Mouse (Mus musculus) lung, embryonic 15.5 days (tissue): ENCODE measurements around the gene Cldn15. TPM values are rescaled to one million over a fixed set of nuclear protein-coding genes. Genes with fewer than 3 reads are reported as not detected.

Experiments used
- ATAC-seq: fragments of 200-750 bp; cut with Nextera tagmentation; 2 replicates; pipeline ENCODE4 v1.8.0; 2017; ENCODE audit warnings: moderate number of reproducible peaks, borderline replicate concordance; ENCODE audit not compliant: low FRiP score, low TSS enrichment; ENCODE audit errors: extremely low read depth
- H3K27ac ChIP-seq: fragments of 300-500 bp; sonication (generic); 2 replicates; pipeline ENCODE4 v1.5.1; 2015; ENCODE audit warnings: moderate library complexity, mild to moderate bottlenecking, inconsistent platforms
- H3K27me3 ChIP-seq: fragments of 300-500 bp; sonication (generic); 2 replicates; pipeline ENCODE4 v1.6.1; 2015; ENCODE audit warnings: inconsistent platforms
- H3K36me3 ChIP-seq: fragments of 300-500 bp; sonication (generic); 2 replicates; pipeline ENCODE4 v1.6.1; 2015; ENCODE audit warnings: inconsistent platforms
- H3K4me1 ChIP-seq: fragments of 300-500 bp; sonication (generic); 2 replicates; pipeline ENCODE4 v1.6.1; 2015; ENCODE audit warnings: inconsistent platforms
- H3K4me2 ChIP-seq: fragments of 300-500 bp; sonication (generic); 2 replicates; pipeline ENCODE4 v1.6.1; 2015; ENCODE audit warnings: inconsistent platforms, mild to moderate bottlenecking, moderate library complexity
- H3K4me3 ChIP-seq: fragments of 300-500 bp; sonication (generic); 2 replicates; pipeline ENCODE4 v1.5.1; 2015; ENCODE audit warnings: mild to moderate bottlenecking, inconsistent platforms
- H3K9ac ChIP-seq: fragments of 300-500 bp; sonication (generic); 2 replicates; pipeline ENCODE4 v1.6.1; 2015; ENCODE audit warnings: inconsistent platforms
- H3K9me3 ChIP-seq: fragments of 300-500 bp; sonication (generic); 2 replicates; pipeline ENCODE4 v1.6.1; 2016; ENCODE audit warnings: inconsistent platforms
- WGBS: fragments of 180-500 bp; shearing (Covaris S2); methylation state at CpG from one replicate; pipeline ENCODE4 v1.1.7; 2015; 5-methylcytosine and 5-hydroxymethylcytosine counted together
- polyA plus RNA-seq: library from polyadenylated mRNA; unstranded; fragments of >200 nt; fragmentation: Nextera tagmentation; extraction: Ambion mirVana; gene quantifications from 2 replicates; pipeline ENCODE4 v1.2.1, GENCODE M21; 2015

The Cldn15 gene
- polyA plus RNA-seq, 1 experiment from 2014 or later, result 5.1 TPM

GRCm38 (mm10) chr5:136987138-136987933, 20.9 kb downstream of the Cldn15 start:
- under 1% methylated on average over 66 of the region's 67 CpGs for WGBS
- Histone ChIP-seq H3K27ac (peak overlapping the region; percentile 94), H3K4me1 (peaks cover 15% of the 10 kb centered on the region), H3K9ac (peak overlapping the region; percentile 87), H3K27me3 (no peaks in the 10 kb centered on the region), H3K9me3 (no peaks in the 10 kb centered on the region), H3K4me2 (peak overlapping the region; percentile 87), H3K36me3 (peaks cover 34% of the 10 kb centered on the region), H3K4me3 (peak overlapping the region; percentile 77)
- peak; percentile 67 for ATAC-seq

GRCm38 (mm10) chr5:136987934-136988271, 21.5 kb downstream of the Cldn15 start, which contains the start of gene Znhit1:
TSS of gene Znhit1 (minus strand) at chr5:136988021.
- H3K9me3 ChIP-seq, result no peaks in the 10 kb centered on the region
- H3K4me2 ChIP-seq, result peak within 1 kb of the TSS; percentile 87
- peak within 1 kb of the TSS; percentile 87 for H3K9ac ChIP-seq
- H3K36me3 ChIP-seq, result peaks cover 39% of the 10 kb centered on the region
- 2% methylated on average over 12 of the region's 12 CpGs for WGBS
- H3K27me3 ChIP-seq, result no peaks in the 10 kb centered on the region
- no peak for ATAC-seq
- peaks cover 15% of the 10 kb centered on the region for H3K4me1 ChIP-seq
- peak within 1 kb of the TSS; percentile 94 for H3K27ac ChIP-seq
- H3K4me3 ChIP-seq, result peak within 1 kb of the TSS; percentile 77

- Histone ChIP-seq H3K4me3 (peak overlapping the region; percentile 77), H3K4me1 (peaks cover 15% of the 10 kb centered on the region), H3K36me3 (peaks cover 44% of the 10 kb centered on the region), H3K27ac (peak overlapping the region; percentile 94; the same call in 1 of the 2 replicates), H3K27me3 (no peaks in the 10 kb centered on the region), H3K4me2 (peak overlapping the region; percentile 87), H3K9ac (peak overlapping the region; percentile 87; the same call in 1 of the 2 replicates), H3K9me3 (no peaks in the 10 kb centered on the region)
- WGBS, result 37% methylated on average over 7 of the region's 7 CpGs
- no peak for ATAC-seq
Observed at GRCm38 (mm10) chr5:136988420-136988819, 22.0 kb downstream of the Cldn15 start.

GRCm38 (mm10) chr5:136989801-136990200, 23.4 kb downstream of the Cldn15 start:
- Histone ChIP-seq H3K9me3 (no peaks in the 10 kb centered on the region), H3K9ac (no peak overlapping the region), H3K36me3 (peaks cover 56% of the 10 kb centered on the region), H3K27ac (no peak overlapping the region), H3K4me3 (no peak overlapping the region), H3K4me2 (no peak overlapping the region), H3K4me1 (peaks cover 15% of the 10 kb centered on the region), H3K27me3 (no peaks in the 10 kb centered on the region)
- no peak for ATAC-seq
- WGBS, result 92% methylated on average over 6 of the region's 6 CpGs

GRCm38 (mm10) chr5:136999449-136999848, 33.0 kb downstream of the Cldn15 start:
- H3K4me3 ChIP-seq, result no peak overlapping the region

GRCm38 (mm10) chr5:137000612-137001011, 34.2 kb downstream of the Cldn15 start:
- Histone ChIP-seq H3K4me3 (no peak overlapping the region), H3K27me3 (no peaks in the 10 kb centered on the region), H3K36me3 (peaks cover 1% of the 10 kb centered on the region; the same call in 1 of the 2 replicates), H3K27ac (no peak overlapping the region), H3K4me1 (peaks cover 18% of the 10 kb centered on the region), H3K4me2 (no peak overlapping the region), H3K9me3 (no peaks in the 10 kb centered on the region), H3K9ac (no peak overlapping the region)
- ATAC-seq, result no peak
- 72% methylated on average over 2 of the region's 2 CpGs for WGBS

More at GRCm38 (mm10) chr5:136999449-136999848, 33.0 kb downstream of the Cldn15 start:
- no peak overlapping the region for H3K4me2 ChIP-seq
- no peak overlapping the region for H3K9ac ChIP-seq
- ATAC-seq, result no peak
- no peaks in the 10 kb centered on the region for H3K9me3 ChIP-seq
- peaks cover 18% of the 10 kb centered on the region for H3K4me1 ChIP-seq
- peaks cover 13% of the 10 kb centered on the region for H3K36me3 ChIP-seq
- no peak overlapping the region for H3K27ac ChIP-seq
- H3K27me3 ChIP-seq, result no peaks in the 10 kb centered on the region
- 52% methylated on average over 5 of the region's 5 CpGs for WGBS

- no peaks in the 10 kb centered on the region for H3K27me3 ChIP-seq
- H3K9me3 ChIP-seq, result no peaks in the 10 kb centered on the region
- no peak overlapping the region for H3K27ac ChIP-seq
- 0 out of 2 replicates have a peak, but pooled peaks cover 3% of the 10 kb centered on the region for H3K4me1 ChIP-seq
- no peak overlapping the region for H3K4me3 ChIP-seq
- 23% methylated on average over 8 of the region's 8 CpGs for WGBS
- H3K4me2 ChIP-seq, result no peak overlapping the region
- no peaks in the 10 kb centered on the region for H3K36me3 ChIP-seq
- ATAC-seq, result no peak
- H3K9ac ChIP-seq, result no peak overlapping the region
Observed at GRCm38 (mm10) chr5:137007276-137007675, 40.9 kb downstream of the Cldn15 start.

GRCm38 (mm10) chr5:137009988-137010387, 43.6 kb downstream of the Cldn15 start:
- Histone ChIP-seq H3K27me3 (no peaks in the 10 kb centered on the region), H3K36me3 (no peaks in the 10 kb centered on the region), H3K4me1 (0 out of 2 replicates have a peak, but pooled peaks cover 3% of the 10 kb centered on the region), H3K27ac (no peak overlapping the region), H3K9me3 (no peaks in the 10 kb centered on the region), H3K4me3 (no peak overlapping the region), H3K9ac (no peak overlapping the region), H3K4me2 (no peak overlapping the region)
- 32% methylated on average over 3 of the region's 3 CpGs for WGBS
- no peak for ATAC-seq

- ATAC-seq, result no peak
- Histone ChIP-seq H3K36me3 (no peaks in the 10 kb centered on the region), H3K4me1 (no peaks in the 10 kb centered on the region), H3K27me3 (no peaks in the 10 kb centered on the region), H3K9me3 (no peaks in the 10 kb centered on the region), H3K27ac (no peak overlapping the region), H3K4me2 (no peak overlapping the region), H3K4me3 (no peak overlapping the region), H3K9ac (no peak overlapping the region)
- 70% methylated on average over 15 of the region's 15 CpGs for WGBS
Observed at GRCm38 (mm10) chr5:137012401-137012950, 46.1 kb downstream of the Cldn15 start.

GRCm38 (mm10) chr5:137015913-137016312, 49.5 kb downstream of the Cldn15 start:
- Histone ChIP-seq H3K27ac (no peak overlapping the region), H3K9me3 (no peaks in the 10 kb centered on the region), H3K4me2 (no peak overlapping the region), H3K4me1 (no peaks in the 10 kb centered on the region), H3K4me3 (no peak overlapping the region), H3K36me3 (no peaks in the 10 kb centered on the region), H3K9ac (no peak overlapping the region), H3K27me3 (no peaks in the 10 kb centered on the region; the same call in 1 of the 2 replicates)
- ATAC-seq, result no peak
- 77% methylated on average over 3 of the region's 3 CpGs for WGBS

- H3K9ac ChIP-seq, result no peak overlapping the region
- H3K27me3 ChIP-seq, result peaks cover 55% of the 10 kb centered on the region
- no peak overlapping the region for H3K27ac ChIP-seq
- no peaks in the 10 kb centered on the region for H3K9me3 ChIP-seq
- ATAC-seq, result no peak
- no peak overlapping the region for H3K4me2 ChIP-seq
- 46% methylated on average over 3 of the region's 3 CpGs for WGBS
- H3K36me3 ChIP-seq, result no peaks in the 10 kb centered on the region
- H3K4me1 ChIP-seq, result peaks cover 1% of the 10 kb centered on the region; the same call in 1 of the 2 replicates
- H3K4me3 ChIP-seq, result no peak overlapping the region
Observed at GRCm38 (mm10) chr5:137024318-137024717, 57.9 kb downstream of the Cldn15 start.

GRCm38 (mm10) chr5:137025132-137025531, 58.7 kb downstream of the Cldn15 start:
- peak overlapping the region; percentile 25; the same call in 1 of the 2 replicates for H3K4me2 ChIP-seq
- ATAC-seq, result no peak
- WGBS, result under 1% methylated on average over 23 of the region's 23 CpGs

More at GRCm38 (mm10) chr5:137025132-137025531, 58.7 kb downstream of the Cldn15 start:
- Histone ChIP-seq H3K27me3 (peaks cover 63% of the 10 kb centered on the region), H3K4me1 (peaks cover 8% of the 10 kb centered on the region), H3K36me3 (no peaks in the 10 kb centered on the region), H3K27ac (no peak overlapping the region), H3K4me3 (no peak overlapping the region), H3K9me3 (no peaks in the 10 kb centered on the region), H3K9ac (no peak overlapping the region)
